Mouse (Mus musculus): ENCODE data around the gene Ppp1r35. TPM values are rescaled to one million over a fixed set of nuclear protein-coding genes. Genes with fewer than 3 reads are reported as not detected.
A peak's percentile ranks its signal among the peaks of the same experiment; 100 is the strongest.

Ppp1r35 gene
- total RNA-seq (2014; fragmentation: Nextera tagmentation) (29.4 and 36.7 TPM in 2 replicates), total RNA-seq (2017) (22.9 and 24.1 TPM in 2 replicates)

DNA sequence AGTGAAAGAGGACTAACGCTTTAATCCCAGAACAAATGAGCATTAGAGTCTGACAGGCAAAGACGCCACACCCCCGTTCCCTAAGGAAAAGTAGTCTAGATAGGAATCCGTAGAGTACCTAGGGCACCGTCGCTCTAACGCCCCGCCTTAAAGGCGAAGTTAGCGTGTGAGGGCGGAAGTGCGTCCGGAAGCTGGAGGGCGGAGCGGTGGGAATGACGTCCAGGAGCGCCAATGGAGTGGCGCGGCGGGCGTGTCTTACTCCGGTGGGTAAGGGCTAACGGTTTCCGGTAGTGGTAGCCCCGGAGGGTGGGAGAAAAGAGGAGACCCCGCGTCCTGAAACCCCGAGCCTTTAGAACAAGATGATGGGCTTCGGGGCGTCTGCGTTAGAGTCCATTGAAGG lies at the start of gene Ppp1r35:
Ppp1r35 (plus strand) TSS at position 215 of the 400 bp plus-strand sequence.
- ATAC-seq (replicated peaks; ENCODE audit: poor library complexity, severe bottlenecking) = peak; percentile 86

DNA sequence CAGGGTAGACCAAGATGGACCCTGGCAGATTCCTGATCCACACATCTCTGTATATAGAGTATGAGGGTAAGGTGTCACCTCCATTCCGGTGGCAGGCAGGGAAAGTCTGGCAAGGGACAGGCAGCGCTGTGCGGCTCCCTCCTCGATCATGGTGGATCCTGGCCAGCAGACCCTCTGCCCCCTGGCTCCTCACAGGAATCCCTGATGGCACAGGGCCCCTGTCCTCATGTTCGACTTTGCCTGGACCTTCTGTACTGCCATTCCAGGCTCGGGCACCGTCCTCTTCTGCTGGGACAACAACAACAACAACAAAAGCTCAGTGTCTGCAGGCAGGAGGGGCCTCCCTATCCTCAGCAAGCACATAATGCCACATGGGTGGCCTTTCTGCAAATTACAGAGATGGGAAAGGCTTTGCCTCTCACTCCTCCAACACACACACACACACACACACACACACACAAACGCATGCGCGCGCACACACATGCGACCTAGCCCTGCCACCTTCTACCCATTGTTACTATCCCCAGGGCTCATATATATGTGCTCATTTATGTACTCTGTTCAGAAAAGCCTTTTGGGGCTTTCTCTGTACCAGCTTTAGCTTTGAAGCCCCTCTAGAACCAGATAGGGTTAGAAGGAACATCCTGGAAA lies 44.9 kb upstream of the Ppp1r35 start:
- no peak for ATAC-seq (replicated peaks; ENCODE audit: poor library complexity, severe bottlenecking)

DNA sequence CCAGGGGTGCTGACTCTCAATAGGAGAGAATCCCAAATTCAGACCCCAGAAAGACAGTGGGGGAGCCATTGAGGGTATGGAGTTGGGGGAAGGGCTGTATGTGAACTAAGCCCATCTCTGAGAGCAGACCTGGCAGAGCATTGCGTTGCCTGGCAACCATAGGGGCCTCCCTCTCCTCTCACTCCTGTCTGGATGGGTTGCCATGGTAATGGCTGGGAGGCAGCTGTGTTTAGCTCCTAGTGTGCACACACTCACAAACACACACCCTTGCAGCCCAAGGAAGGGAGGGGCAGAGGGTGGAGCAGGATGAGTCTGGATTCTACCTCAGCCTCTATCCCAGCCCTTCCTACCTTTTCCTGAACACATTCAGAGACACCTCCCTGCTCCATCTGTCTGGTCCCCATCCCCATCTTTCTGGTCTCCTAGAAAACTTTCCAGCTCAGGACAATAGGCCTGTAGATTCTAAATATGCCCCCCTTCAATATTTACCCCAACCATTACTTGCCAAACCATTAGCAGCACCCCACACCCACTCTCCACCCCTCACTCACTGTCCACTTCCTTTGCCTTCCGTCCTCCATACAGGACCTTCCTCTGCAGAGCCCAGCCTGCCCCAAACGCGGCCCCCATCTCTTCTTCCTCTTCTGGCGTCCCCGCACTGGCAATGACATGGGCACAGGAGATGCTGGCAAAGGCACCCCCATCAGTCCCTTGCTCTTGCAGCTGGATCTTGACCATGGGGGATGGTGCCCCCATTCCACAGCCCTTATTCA lies 44.2 kb upstream of the Ppp1r35 start:
- peak; percentile 38 for ATAC-seq (replicated peaks; ENCODE audit: poor library complexity, severe bottlenecking)

DNA sequence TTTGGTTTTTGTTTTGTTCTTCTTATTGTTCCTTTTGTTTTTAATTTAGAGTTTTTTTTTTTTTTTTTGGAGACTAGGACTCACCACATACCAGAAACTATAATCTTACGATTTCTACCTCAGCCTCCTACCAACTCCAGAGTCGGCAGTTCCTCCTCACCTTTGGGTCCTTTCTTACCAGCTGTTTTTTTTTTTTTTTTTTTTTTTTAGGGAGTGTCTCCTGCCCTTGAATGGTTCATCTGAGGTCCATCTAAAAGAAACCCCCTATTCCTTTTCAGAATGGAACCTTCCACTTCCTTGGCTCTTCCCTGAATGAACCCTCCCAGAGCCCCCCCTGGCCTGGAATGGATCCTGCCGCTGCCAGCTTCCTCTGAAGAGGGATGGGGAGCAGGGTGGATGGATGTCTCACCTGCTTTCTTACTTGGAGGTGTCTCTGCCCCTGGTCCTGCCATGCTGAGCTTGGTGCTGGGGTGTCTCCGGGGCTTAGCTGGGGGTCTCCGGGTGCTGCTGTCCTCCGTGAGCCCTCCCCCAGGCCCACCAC lies 41.2 kb upstream of the Ppp1r35 start:
- no peak for ATAC-seq (replicated peaks; ENCODE audit: poor library complexity, severe bottlenecking)

DNA sequence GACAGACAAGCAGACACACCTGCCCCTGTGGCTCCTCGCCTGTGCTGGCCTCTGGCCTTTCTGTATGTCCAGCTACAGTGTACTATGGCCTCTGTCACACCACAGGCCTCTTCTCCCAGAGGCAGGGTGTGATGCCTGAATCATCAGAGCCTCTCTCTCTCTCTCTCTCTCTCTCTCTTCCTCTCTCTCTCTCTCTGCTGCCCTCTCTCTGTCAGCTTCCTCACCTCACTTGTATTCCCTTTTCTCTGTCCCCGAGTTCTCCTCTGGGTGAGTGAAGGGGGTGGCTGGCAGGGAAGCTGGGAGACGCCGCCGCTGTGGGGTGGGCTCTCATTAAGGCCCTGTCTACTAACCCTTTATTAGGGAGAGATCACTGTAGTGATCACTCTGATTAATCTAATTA lies 40.1 kb upstream of the Ppp1r35 start:
- ATAC-seq (replicated peaks; ENCODE audit: poor library complexity, severe bottlenecking) = no peak

DNA sequence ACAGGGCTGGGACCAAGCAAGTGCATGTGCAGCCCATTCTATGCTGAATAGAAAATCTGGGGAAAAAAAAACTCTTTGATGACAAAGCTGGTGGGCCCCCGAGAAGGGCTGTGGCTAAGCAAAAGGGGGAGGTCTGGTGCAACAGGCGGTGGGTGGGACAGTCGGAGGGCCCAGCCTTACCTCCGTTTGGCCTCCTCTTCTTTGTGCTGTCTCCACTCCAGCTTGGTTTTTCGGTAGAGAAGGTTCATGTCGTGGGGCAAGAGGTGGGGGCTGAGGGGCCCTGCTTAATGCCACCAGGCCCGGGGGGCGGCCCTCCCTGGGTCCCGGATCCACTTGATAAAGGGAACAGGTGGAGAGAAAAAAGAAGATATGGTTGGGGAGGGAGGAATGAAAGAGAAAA lies 39.2 kb upstream of the Ppp1r35 start:
- ATAC-seq (replicated peaks; ENCODE audit: poor library complexity, severe bottlenecking) = no peak

DNA sequence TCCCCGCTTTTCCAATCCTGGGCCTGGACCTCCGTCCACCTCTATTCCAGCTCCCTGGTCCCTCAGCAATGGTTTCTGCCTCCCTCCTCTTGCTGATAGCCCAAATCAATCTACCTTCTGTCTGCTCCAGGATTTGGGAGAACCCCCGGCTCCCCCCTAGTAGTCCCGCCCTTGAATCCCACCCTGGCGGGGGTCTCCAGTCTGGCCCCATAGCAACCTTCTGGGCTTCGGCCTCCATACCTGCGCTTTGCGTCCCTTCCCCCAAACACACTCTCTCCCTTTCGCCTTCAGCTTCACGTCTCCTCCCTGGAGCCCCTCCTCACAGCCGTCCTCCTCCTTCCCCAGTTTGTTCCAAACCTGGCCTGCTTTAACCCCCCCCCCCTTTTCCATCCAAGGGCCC lies 38.1 kb upstream of the Ppp1r35 start:
- ATAC-seq (replicated peaks; ENCODE audit: poor library complexity, severe bottlenecking) = no peak

DNA sequence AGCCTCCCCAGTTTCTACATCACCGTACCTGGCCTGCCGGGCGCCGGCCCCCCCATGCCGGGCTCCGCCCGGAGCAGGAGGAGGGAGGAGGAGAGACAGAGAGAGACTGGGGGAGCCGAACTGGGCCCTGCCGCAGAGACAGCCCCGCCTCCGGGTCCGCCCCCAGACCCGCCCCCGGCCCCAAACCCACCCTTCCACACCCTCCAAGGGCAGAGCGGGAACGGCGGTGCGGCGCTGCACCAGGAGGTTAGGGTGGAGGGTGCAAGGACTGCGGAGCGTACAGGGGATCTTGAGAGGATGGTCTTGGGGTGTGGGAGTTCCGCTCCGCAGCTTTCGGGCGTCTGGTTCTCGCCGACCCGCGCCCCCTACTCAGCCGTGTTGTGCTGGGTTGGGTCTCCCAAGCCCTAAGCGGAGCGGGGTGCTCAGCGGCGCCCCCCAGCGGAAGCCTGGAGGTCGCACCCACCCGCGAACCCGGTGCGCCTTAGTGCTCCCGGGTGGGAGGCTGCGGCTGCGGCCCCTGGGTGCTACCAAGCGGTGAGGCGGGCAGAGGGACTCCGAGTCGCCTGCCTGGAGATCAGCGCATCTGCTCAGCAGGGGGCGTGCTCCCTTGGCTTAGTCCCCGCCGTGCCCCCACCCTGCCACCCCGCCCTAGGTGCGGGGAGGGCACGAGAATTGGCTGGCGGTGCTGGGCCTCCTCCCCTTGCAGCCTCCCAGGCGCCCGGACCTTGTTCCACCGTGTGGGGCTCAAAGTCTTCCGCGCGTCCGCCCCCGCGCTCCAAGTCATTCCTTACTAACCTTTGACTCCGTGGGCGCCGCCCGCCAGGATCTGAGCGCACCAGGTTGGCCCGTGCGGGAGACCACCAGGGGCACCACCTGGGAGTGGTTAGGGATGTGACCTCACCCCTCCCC lies 37.4 kb upstream of the Ppp1r35 start, which contains the start of gene Nyap1:
Nyap1 (minus strand) TSS at position 585 of the 909 bp plus-strand sequence.
- ATAC-seq (replicated peaks; ENCODE audit: poor library complexity, severe bottlenecking) = peak; percentile 58

DNA sequence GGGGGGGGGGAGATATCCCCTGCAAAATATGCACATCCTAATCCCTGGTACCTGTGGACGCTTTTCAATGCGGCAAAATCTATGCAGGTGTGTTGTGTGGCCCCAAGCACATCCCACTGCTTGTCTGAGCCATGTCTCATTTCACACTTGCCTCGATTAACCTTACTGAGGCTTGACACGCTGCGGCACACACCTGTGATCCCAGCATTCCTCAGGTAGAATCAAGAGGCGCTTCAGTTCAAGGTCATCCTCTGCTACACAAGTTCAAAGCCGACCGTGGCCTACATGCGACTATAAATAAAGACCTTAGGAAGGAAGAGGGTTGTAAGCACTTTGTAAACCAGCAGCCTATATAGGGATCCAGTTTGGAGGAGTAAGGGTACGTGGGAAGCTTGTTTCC lies 36.6 kb upstream of the Ppp1r35 start:
- ATAC-seq (replicated peaks; ENCODE audit: poor library complexity, severe bottlenecking) = no peak

DNA sequence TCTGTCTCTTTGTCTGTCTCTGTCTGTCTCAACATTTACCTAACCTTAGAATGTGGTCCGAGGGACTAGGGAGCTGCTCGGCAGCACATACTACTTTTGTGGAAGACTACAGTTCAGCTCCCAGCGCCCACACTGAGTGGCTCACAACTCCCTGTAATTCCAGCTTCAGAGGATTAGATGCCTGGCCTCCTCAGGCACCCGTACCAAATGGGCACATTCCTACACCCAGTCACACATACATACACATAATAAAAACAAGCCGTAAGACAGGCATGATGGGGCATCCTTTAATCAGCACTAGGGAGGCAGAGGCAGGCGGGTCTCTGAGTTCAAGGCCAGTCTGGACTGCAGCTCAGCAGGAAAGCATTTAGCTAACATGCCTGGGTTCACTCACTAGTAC lies 35.8 kb upstream of the Ppp1r35 start:
- no peak for ATAC-seq (replicated peaks; ENCODE audit: poor library complexity, severe bottlenecking)

DNA sequence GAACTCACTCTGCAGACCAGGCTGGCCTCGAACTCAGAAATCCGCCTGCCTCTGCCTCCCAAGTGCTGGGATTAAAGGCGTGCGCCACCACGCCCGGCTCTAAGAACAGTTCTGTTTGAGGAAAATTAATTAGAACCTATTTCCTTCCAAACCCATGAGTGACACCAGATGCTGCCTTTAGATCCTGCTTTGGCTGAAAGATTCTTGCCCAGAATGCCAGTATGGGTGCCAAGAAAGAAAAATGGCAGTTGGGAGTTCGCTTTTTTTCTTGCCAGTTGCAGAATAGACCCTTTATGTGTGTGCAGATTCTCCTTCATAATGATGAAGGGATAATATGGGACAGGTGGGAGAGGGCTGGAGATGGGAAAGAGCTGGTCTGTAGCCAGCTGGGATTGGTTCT lies 34.5 kb upstream of the Ppp1r35 start:
- no peak for ATAC-seq (replicated peaks; ENCODE audit: poor library complexity, severe bottlenecking)

DNA sequence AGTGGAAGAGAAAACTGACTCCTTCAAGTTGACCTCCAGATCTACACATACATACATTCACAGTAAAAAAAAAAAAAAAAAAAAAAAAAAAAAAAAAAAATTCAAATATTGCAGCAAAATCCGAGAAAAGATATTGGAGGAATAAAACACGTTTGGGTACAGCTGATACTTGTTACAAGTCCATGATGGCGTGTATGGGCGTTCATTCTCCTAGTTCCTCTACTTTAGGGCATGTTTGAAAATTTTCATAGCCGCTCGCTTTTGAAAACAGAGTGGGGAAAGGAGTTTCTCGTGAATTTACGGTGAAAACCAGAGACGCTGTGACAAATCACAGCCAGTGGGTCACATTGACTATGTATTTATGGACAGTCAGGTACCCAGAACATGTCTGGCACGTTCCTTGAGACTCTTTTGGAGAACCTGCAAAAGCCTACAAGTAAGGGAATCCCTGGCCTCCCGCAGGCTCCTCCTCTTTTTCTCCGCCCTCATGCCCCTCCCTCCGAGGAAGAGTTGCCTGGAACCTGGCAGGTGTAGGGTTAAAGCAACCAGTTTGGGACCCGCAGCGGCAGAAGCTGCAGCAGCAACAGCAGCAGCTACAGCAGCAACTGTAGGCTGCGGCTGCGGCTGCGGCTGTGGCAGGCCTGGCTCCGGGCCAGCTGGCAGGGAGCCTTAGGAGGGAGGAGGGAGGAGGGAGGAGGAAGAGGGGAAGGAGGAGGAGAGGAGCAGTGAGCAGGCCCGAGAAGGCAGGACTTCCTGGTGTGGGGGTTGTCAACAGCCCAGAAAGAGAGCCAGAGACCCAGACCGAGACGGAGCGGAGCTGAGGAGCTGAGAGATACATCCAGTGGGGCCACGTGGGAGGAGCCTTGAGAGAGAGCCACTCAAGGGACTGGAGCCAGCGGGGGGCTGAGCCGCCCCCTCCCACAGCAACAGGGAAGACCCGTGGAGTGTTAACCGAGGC lies 33.2 kb upstream of the Ppp1r35 start, which contains the start of gene Tsc22d4:
Tsc22d4 (plus strand) TSS at position 517 of the 958 bp plus-strand sequence.
- ATAC-seq (replicated peaks; ENCODE audit: poor library complexity, severe bottlenecking) = peak; percentile 54

DNA sequence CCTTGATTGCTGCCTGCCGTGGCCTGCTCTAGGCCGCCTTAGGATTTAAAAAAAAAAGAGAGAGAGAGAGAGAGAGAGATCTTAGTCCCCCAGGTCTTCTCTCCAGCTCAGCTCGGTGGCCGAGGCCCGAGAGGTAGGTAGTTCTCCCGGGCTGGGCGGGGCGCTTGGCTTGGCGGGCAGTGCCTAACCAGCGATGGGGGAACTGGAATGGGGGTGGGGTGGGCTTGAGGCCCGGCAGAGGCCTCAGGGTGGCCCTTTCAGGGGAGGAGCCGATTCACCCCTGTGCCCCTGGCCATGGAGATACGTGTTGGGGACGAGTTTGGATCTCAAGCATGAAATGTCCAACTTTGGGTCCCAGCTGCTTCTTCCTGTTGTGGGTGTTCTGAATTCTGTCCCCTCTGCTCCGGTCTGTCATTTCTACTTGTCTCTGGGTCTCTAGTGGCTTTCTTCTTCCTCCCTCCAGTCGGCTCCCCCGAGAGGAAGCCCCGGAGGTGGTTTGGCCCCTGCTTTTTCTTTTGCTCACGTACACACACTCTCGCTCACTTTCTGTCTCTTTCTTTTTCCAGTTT lies 32.3 kb upstream of the Ppp1r35 start:
- peak; percentile 10; the same call in 1 of the 2 replicates for ATAC-seq (replicated peaks; ENCODE audit: poor library complexity, severe bottlenecking)

DNA sequence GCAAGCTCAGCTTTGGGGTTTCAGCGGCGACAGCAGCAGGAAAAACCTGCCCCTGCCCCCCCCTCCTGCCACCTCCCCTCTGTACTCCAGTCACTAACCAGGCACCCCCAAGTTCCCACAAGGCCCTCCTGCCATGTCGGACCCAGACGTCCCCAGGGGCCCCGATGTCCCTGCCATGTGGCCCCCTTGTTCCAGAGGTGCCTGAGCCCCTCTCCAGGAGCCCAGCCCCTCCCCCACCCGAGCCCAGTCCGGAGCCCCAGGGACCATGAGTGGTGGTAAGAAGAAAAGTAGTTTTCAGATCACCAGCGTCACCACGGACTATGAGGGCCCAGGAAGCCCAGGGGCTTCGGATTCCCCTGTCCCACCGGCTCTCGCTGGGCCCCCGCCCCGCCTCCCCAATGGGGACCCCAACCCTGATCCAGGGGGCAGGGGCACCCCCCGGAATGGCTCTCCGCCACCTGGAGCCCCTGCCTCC lies 31.8 kb upstream of the Ppp1r35 start:
- ATAC-seq (replicated peaks; ENCODE audit: poor library complexity, severe bottlenecking) = no peak

DNA sequence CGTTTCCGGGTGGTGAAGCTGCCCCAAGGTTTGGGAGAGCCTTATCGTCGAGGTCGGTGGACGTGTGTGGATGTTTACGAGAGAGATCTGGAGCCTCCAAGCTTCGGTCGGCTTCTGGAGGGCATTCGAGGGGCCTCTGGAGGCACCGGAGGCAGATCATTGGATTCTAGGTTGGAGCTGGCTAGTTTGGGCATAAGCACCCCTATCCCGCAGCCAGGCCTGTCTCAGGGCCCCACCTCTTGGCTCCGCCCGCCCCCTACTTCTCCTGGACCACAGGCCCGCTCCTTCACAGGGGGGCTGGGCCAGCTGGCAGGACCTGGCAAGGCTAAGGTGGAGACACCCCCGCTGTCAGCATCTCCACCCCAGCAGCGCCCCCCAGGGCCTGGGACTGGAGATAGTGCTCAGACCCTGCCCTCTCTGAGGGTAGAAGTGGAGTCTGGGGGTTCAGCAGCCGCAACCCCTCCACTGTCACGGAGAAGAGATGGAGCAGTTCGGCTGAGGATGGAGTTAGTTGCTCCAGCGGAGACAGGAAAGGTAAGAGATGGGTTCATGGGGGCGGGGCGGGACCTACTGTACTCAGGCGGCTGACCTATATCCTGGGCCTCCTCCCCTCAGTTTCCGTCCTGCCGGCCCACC lies 31.2 kb upstream of the Ppp1r35 start:
- 0 out of 2 replicates have a peak, but pooled peaks have one; percentile 6 for ATAC-seq (replicated peaks; ENCODE audit: poor library complexity, severe bottlenecking)

DNA sequence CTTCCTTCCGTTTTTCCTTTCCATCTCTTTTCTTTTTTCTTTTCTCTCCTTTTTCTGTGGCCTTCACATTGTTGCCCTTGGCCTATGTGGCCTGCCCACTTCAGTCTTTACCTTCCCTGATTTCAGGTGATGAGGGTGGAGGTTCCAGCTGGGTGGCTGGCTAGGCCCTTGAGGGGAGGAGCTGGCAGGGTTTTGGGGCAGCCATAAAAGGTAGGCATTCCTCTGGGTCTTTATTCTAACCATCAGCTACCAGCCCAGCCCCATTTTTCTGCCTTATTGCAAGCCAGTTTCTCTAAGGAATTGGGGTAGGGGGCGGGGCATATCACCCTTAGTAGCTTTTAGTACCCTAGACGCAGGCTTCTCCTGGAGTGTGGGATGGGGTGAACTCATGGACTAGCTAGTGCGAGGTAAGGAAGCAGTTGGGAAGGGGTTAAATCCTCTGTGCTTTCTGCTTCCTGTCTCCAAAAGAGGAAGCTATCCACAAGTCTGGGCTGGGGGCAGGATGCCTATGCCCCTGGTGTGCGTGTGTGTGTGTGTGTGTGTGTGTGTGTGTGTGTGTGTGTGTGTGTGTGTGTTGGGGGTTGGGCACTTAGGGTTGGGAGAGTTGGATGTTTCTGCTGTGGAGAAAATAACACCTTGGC lies 30.4 kb upstream of the Ppp1r35 start:
- peak; percentile 51 for ATAC-seq (replicated peaks; ENCODE audit: poor library complexity, severe bottlenecking)

DNA sequence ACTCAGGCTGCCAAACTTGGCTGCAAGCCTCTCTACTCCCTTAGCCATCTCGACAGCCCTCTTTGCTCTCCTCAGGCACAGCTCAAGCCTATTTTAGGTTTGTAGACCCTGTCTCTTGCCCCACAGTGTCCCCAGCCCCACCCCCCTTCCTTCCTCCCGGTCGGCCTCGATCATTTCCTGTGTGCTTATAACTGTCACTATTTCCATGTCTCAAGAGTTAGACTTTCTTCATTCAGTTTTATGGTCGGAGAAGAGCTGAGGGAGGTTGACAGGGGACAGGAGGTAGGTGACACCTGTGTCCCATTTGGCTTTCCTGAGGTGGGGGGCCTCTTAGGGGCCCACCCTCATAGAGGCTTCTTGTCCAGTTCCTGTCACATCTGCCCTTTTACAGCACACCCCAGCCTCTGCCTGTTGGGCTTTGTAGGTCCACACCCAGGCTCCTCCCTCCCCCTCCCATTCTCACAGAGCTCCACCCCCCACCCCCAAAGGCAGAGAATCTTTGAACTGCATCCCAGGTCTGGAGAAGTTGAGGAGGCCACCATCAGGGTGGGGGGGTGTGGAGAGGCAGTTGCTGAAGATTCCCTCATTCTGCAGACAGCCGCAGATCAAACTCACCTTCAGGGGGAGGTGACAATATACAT lies 29.3 kb upstream of the Ppp1r35 start:
- ATAC-seq (replicated peaks; ENCODE audit: poor library complexity, severe bottlenecking) = peak; percentile 29

Data from granulocyte monocyte progenitor cell, adult 5-6 weeks (primary cell).